8 mouse cellular contexts compared by ENCODE assay signal in genomic region chr4:154636721-154637311, GRCm38 (mm10). TPM values are rescaled to one million over a fixed set of nuclear protein-coding genes. Genes with fewer than 3 reads are reported as not detected.
A peak's percentile ranks its signal among the peaks of the same experiment; 100 is the strongest.
DNase-seq lines count a peak whose midpoint lies in the region; ATAC-seq lines count a peak whose summit lies in the region.

TSS of gene Prdm16 (minus strand) at chr4:154636873.

- peaks cover 95% of the 10 kb centered on the region for H3K27me3 ChIP-seq in megakaryocyte, embryonic 14.5 days (replicated peaks)
- peaks cover 98% of the 10 kb centered on the region for H3K27me3 ChIP-seq in heart, embryonic 10.5 days (ENCODE audit: insufficient read depth, poor library complexity, severe bottlenecking)
- H3K27me3 ChIP-seq in lung, embryonic 15.5 days, result peaks cover 79% of the 10 kb centered on the region
- peaks cover 79% of the 10 kb centered on the region for H3K27me3 ChIP-seq in stomach, embryonic 15.5 days (replicated peaks)

- H3K9me3 ChIP-seq in megakaryocyte, embryonic 14.5 days, result no peaks in the 10 kb centered on the region; the same call in 1 of the 2 replicates
- no peaks in the 10 kb centered on the region for H3K9me3 ChIP-seq in heart, embryonic 10.5 days
- H3K9me3 ChIP-seq in lung, embryonic 15.5 days, result no peaks in the 10 kb centered on the region
- H3K9me3 ChIP-seq in stomach, embryonic 15.5 days, result no peaks in the 10 kb centered on the region

- DNase-seq in heart, embryonic 10.5 days (ENCODE audit: low spot score), result no peak
- peak; percentile 48 to 53 for DNase-seq in kidney, adult 8-10 months

- peak within 1 kb of the TSS; percentile 59 for H3K9ac ChIP-seq in lung, embryonic 15.5 days
- H3K9ac ChIP-seq in stomach, embryonic 15.5 days, result peak within 1 kb of the TSS; percentile 67

- H3K36me3 ChIP-seq in megakaryocyte, embryonic 14.5 days (replicated peaks; ENCODE audit: low read length), result no peaks in the 10 kb centered on the region
- no peaks in the 10 kb centered on the region for H3K36me3 ChIP-seq in heart, embryonic 10.5 days
- H3K36me3 ChIP-seq in lung, embryonic 15.5 days, result no peaks in the 10 kb centered on the region
- no peaks in the 10 kb centered on the region for H3K36me3 ChIP-seq in stomach, embryonic 15.5 days

- peak within 1 kb of the TSS; percentile 82 for H3K4me2 ChIP-seq in lung, embryonic 15.5 days
- peak within 1 kb of the TSS; percentile 91 for H3K4me2 ChIP-seq in stomach, embryonic 15.5 days

- peaks cover 22% of the 10 kb centered on the region for H3K4me1 ChIP-seq in megakaryocyte, embryonic 14.5 days
- no peaks in the 10 kb centered on the region; the same call in 1 of the 2 replicates for H3K4me1 ChIP-seq in brown adipose tissue, adult 24 weeks (ENCODE audit: control insufficient read depth, insufficient read depth, insufficient read length, low read length)
- H3K4me1 ChIP-seq in heart, embryonic 10.5 days, result peaks cover 87% of the 10 kb centered on the region
- H3K4me1 ChIP-seq in lung, embryonic 15.5 days, result peaks cover 19% of the 10 kb centered on the region
- peaks cover 16% of the 10 kb centered on the region; the same call in 1 of the 2 replicates for H3K4me1 ChIP-seq in stomach, embryonic 15.5 days

- H3K27ac ChIP-seq in brown adipose tissue, adult 24 weeks (replicated peaks; ENCODE audit: low read depth, low read length), result peak within 1 kb of the TSS; percentile 85
- peak within 1 kb of the TSS; percentile 93 for H3K27ac ChIP-seq in heart, embryonic 10.5 days
- peak within 1 kb of the TSS; percentile 94 for H3K27ac ChIP-seq in lung, embryonic 15.5 days
- peak within 1 kb of the TSS; percentile 92 for H3K27ac ChIP-seq in stomach, embryonic 15.5 days

- WGBS in heart, embryonic 10.5 days, result under 1% methylated on average over 47 of the region's 47 CpGs
- 1% methylated on average over 47 of the region's 47 CpGs for WGBS in lung, embryonic 15.5 days
- WGBS in stomach, embryonic 15.5 days, result under 1% methylated on average over 47 of the region's 47 CpGs

- peak within 1 kb of the TSS; percentile 91 for H3K4me3 ChIP-seq in megakaryocyte, embryonic 14.5 days (replicated peaks)
- peak within 1 kb of the TSS; percentile 77 for H3K4me3 ChIP-seq in brown adipose tissue, adult 24 weeks (ENCODE audit: insufficient read depth, low read depth, low read length)
- peak within 1 kb of the TSS; percentile 84 for H3K4me3 ChIP-seq in heart, embryonic 10.5 days
- H3K4me3 ChIP-seq in lung, embryonic 15.5 days, result peak within 1 kb of the TSS; percentile 54
- peak within 1 kb of the TSS; percentile 60 for H3K4me3 ChIP-seq in stomach, embryonic 15.5 days (replicated peaks)

- ATAC-seq in megakaryocyte, adult 5-6 weeks (ENCODE audit: poor library complexity, severe bottlenecking), result no peak
- ATAC-seq in lung, embryonic 15.5 days (ENCODE audit: borderline replicate concordance, extremely low read depth, low FRiP score, low TSS enrichment), result peak; percentile 28; the same call in 1 of the 2 replicates
- peak; percentile 65 for ATAC-seq in stomach, embryonic 15.5 days (ENCODE audit: insufficient read depth, low FRiP score, low read depth)
- ATAC-seq in megakaryocyte progenitor cell, adult 5-6 weeks (replicated peaks; ENCODE audit: poor library complexity), result no peak

RNA-seq across cellular contexts. Expression of gene Prdm16, which starts in this region (rescaled TPM):
- polyA plus RNA-seq in megakaryocyte, embryonic 14.5 days (2012; ENCODE audit: insufficient read depth, low replicate concordance), result not detected in 2 replicates
- total RNA-seq in megakaryocyte, adult 5-6 weeks (2015), result 0.85 and 1.0 TPM in 2 replicates
- 0.73 and 2.4 TPM in 2 replicates for total RNA-seq in megakaryocyte, adult 5-6 weeks (2017)
- polyA plus RNA-seq in brown adipose tissue, adult 24 weeks (2012; ENCODE audit: insufficient read depth, insufficient read length, missing spikeins), result 10.2 and 10.5 TPM in 2 replicates
- 13.9 and 16.8 TPM in 2 replicates for polyA plus RNA-seq in heart, embryonic 10.5 days (2016; fragmentation: Nextera tagmentation; extraction: Ambion mirVana)
- polyA plus RNA-seq in lung, embryonic 15.5 days (2015; fragmentation: Nextera tagmentation; extraction: Ambion mirVana), result 20.3 and 22.4 TPM in 2 replicates
- 20.8 and 23.9 TPM in 2 replicates for polyA plus RNA-seq in stomach, embryonic 15.5 days (2015; fragmentation: Nextera tagmentation; extraction: Ambion mirVana)
- total RNA-seq in megakaryocyte progenitor cell, adult 5-6 weeks (2015), result 0.79 and 2.1 TPM in 2 replicates
- 1.6 and 6.2 TPM in 2 replicates for total RNA-seq in megakaryocyte progenitor cell, adult 5-6 weeks (2017)

Comparison
In these comparisons a context has a peak if more than half of its experiments do, and no peak if none do; other contexts are left out.
1. RNA of gene Prdm16 (polyA plus RNA-seq): 20.3 to 22.4 TPM in lung, embryonic 15.5 days, 20.8 to 23.9 TPM in stomach, embryonic 15.5 days, 13.9 to 16.8 TPM in heart, embryonic 10.5 days and 10.2 to 10.5 TPM in brown adipose tissue, adult 24 weeks; not detected in megakaryocyte, embryonic 14.5 days; every median in the first group is over 10 times any median in the second.
2. ATAC-seq: peak in lung, embryonic 15.5 days (single experiment) and stomach, embryonic 15.5 days (single experiment); none in megakaryocyte, adult 5-6 weeks (single experiment) and megakaryocyte progenitor cell, adult 5-6 weeks (single experiment).
3. Peak in every context shown above with its lines, with median percentiles within 50 percentile points of each other: H3K4me3 ChIP-seq and H3K27ac ChIP-seq.